Mouse (Mus musculus): Measurements from ENCODE around the gene Rex2.
"Not testable (repeated sequence)": the region's sequence is repeated elsewhere in the genome, so short reads cannot be mapped to it uniquely, and the experiment has no call there.

Gene Rex2

DNA sequence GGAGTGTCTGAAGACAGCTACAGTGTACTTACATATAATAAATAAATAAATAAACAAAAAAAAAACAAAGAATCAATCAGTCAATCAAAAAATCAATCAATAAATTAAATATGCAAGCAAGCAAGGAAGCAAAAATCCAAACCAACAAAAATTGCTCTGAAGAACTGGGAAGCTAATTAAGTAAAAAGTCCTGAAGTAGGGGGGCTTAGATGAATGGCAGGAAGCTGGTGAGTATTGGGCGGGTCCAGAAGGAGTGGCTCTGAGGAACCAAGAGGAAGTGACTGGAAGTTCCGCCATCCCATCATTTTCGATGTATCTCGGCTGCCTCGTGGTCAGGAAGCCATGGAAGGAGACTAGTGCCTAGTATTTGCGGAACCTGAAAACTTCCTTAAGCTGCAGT lies at the start of gene Rex2:
Rex2 (plus strand) TSS at position 301 of the 400 bp plus-strand sequence.
- not testable (repeated sequence) for DNase-seq (ENCODE audit: extremely low read depth, low read depth, low spot score)

- not testable (repeated sequence) for DNase-seq (ENCODE audit: extremely low read depth, low read depth, low spot score)
Observed at GRCm38 (mm10) chr4:146976581-146976980, 45.1 kb upstream of the Rex2 start.

DNA sequence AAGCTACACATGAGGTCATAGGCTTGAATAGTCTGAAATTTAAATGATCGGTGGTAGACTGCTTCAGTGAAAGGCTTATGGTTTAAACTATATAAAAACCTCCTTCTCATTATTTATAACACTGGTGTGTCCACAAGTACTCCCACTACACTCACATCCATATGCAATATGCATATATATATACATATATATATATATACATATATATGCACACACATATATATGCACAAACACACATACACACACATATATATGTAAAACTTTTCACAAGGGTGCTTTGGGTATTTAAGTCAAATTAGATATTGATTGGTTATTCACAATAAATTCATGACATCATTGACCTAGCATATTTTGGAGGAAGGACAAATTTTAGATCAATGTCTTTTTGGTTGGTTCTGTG lies 3.2 kb upstream of the Rex2 start:
- DNase-seq (ENCODE audit: extremely low read depth, low read depth, low spot score): not testable (repeated sequence)

DNA sequence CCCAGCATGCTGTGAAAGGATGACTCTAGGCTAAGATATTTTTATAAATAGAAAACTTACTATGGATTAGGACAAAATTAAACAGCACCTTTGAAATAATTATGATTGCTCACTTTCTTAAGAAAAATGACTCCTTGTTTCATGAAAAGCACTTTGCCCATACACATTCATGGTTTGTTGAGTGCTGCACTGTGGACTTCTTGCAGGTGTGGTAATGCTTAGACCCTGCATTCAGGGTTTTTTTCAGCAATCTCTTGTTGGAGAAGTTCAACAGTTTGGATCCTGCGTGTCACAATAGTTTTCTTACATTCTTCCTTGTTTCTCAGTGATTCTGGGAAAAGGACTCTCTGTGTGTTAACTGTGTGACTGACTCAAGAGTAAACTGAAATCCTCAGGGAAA lies 4.7 kb downstream of the Rex2 start:
- not testable (repeated sequence) for DNase-seq (ENCODE audit: extremely low read depth, low read depth, low spot score)

DNA sequence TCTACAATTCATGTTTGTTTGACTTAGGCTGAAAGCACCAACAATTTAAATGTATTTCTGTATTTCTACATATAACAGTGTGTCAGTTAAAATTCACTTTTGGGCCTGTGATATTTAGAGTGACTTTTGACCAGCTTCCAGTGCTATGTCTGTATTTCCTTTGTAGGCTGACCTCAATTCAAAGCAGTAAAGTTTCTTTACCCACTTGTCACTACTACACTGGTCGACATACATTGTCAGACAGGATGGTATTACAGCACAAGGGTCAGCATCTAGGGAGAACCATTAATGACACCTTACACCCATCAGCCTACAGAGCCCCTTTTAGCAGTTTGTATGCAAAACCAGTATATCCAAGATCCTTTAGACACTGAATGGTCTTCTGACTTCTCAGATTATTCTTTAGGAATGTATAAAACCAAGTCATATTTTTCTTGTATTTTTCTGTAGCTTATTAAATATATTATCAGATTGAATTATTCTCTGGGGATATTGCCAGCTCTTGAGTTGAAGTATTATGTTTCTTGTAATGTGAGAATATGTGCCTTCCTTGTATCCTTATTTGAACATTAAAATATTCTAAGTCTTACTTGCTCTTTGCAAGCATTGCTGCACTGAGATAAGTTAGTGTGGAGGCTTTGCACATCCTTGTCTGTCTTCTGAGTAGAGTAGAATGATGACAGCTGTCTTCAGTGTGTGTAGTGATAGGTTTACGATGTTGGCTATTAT lies 9.8 kb downstream of the Rex2 start:
- DNase-seq (ENCODE audit: extremely low read depth, low read depth, low spot score): not testable (repeated sequence)

DNA sequence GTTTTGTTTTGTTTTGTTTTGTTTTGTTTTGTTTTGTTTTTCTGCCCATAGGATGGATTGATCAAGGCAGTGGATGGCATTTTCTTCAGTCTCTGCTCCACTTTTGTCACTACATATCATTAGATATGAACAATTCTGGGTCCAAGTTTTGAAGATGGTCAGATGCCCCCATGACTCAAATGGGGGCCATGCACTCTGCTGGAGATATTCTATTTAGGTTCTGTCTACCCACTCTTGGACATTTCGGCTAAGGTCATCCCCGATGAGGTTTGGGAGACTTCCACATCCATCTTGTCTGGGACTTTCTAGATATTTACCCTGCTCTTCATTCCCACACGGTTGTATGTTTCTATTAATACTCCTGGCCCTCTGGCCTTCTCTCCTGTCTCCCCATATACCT lies 42.1 kb downstream of the Rex2 start:
- not testable (repeated sequence) for DNase-seq (ENCODE audit: extremely low read depth, low read depth, low spot score)

- DNase-seq (ENCODE audit: extremely low read depth, low read depth, low spot score): not testable (repeated sequence)
Observed at GRCm38 (mm10) chr4:147065861-147066260, 44.2 kb downstream of the Rex2 start.

- DNase-seq (ENCODE audit: extremely low read depth, low read depth, low spot score): not testable (repeated sequence)
Observed at GRCm38 (mm10) chr4:147066380-147066779, 44.7 kb downstream of the Rex2 start.

- DNase-seq (ENCODE audit: extremely low read depth, low read depth, low spot score): not testable (repeated sequence)
Observed at GRCm38 (mm10) chr4:147095641-147096040, 74.0 kb downstream of the Rex2 start.

DNA sequence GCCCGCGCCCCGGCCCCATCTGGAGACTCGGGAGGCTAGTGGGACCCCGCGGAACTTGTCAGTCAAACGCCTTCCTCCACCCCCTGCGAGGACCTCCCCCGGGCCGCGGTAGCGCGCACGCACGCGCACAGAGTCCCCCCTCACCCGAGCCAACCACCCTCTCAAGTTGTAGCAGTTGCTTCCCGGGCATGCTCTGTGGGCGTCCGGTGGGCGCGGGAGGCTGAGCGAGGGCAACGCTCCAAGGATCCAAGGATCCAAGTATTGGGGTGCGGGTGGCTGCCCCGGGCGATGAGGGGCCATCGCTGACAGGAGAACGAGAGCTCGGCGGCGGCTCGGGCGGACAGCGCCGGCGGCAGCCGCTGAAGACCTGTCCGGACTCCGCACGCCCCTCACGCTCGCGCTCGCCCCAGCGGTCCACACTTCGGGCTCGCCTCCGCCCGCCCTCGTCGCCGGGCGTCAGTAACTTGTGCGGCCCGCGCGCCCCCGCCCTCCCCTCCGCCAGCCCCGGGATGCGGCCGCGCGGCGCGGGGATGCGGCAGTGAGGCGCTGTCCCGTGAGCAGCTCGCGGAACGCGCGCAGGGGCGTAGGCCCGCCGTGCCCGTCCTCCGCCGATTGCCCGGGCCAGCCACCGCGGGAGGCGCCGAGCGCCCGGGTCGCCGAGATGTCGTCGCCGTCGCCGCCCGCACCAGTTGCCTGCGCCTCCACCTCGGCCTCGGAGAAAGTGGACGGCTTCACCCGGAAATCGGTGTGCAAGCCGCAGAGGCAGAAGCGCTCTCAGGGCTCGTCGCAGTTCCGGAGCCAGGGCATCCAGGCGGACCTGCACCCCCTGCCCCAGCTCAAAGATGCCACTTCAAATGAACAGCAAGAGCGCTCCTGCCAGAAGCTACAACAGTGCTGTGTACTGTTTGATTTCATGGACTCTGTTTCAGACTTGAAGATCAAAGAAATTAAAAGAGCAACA lies 80.3 kb downstream of the Rex2 start:
- DNase-seq (ENCODE audit: extremely low read depth, low read depth, low spot score): not testable (repeated sequence)

GRCm38 (mm10) chr4:147103814-147104213 lies 82.2 kb downstream of the Rex2 start:
- not testable (repeated sequence) for DNase-seq (ENCODE audit: extremely low read depth, low read depth, low spot score)

Data from fat pad, adult 2 months (tissue).